Mouse (Mus musculus) MEL (cell line): ENCODE measurements around the gene Asb17. TPM values are rescaled to one million over a fixed set of nuclear protein-coding genes. Genes with fewer than 3 reads are reported as not detected.

ENCODE experiments used
- DNase-seq: peaks from one replicate; pipeline ENCODE4 v3.0.0; 2011; ENCODE audit warnings: low read depth, low spot score
- H3K27ac ChIP-seq: 2 replicates; pipeline ENCODE4 v1.5.1; 2012; ENCODE audit warnings: low read depth, mild to moderate bottlenecking, control low read depth, low read length, moderate library complexity; ENCODE audit not compliant: control insufficient read depth
- H3K27me3 ChIP-seq, 2 experiments: fragments of 150-350 bp in 1 of 2; sonication (generic) in 1 of 2; 2 replicates each; pipeline ENCODE4 v1.6.1; 2012; ENCODE audit warnings: low read length in 2 of 2, mild to moderate bottlenecking in 2 of 2, improper control_type of control experiment in 1 of 2, moderate library complexity in 1 of 2; ENCODE audit not compliant: insufficient read depth in 2 of 2, control insufficient read depth in 1 of 2
- H3K36me3 ChIP-seq, 2 experiments: 2 replicates each; pipeline ENCODE4 v1.6.1; 2012 to 2014; ENCODE audit warnings: low read length in 2 of 2, improper control_type of control experiment in 1 of 2, inconsistent platforms in 1 of 2, mild to moderate bottlenecking in 1 of 2; ENCODE audit not compliant: insufficient read depth in 2 of 2, control insufficient read depth in 1 of 2
- H3K4me1 ChIP-seq, 2 experiments: fragments of 150-350 bp in 1 of 2; sonication (generic) in 1 of 2; 2 replicates each; pipeline ENCODE4 v1.6.1; 2012; ENCODE audit warnings: low read length in 2 of 2, improper control_type of control experiment in 1 of 2, mild to moderate bottlenecking in 1 of 2; ENCODE audit not compliant: insufficient read depth in 2 of 2, control insufficient read depth in 1 of 2
- H3K4me3 ChIP-seq, 2 experiments: fragments of 150-350 bp in 1 of 2; sonication (generic) in 1 of 2; 2 replicates each; pipeline ENCODE4 v1.5.1; 2012; ENCODE audit warnings: low read depth in 2 of 2, low read length in 2 of 2, mild to moderate bottlenecking in 2 of 2, moderate library complexity in 2 of 2, control low read depth in 1 of 2, improper control_type of control experiment in 1 of 2; ENCODE audit not compliant: control insufficient read depth in 1 of 2, insufficient read depth in 1 of 2
- H3K79me2 ChIP-seq: 2 replicates; pipeline ENCODE4 v1.6.1; 2012; ENCODE audit warnings: mild to moderate bottlenecking, low read length, moderate library complexity; ENCODE audit not compliant: control insufficient read depth, poor library complexity, insufficient read depth
- H3K9ac ChIP-seq: 2 replicates; pipeline ENCODE4 v1.6.1; 2012; ENCODE audit warnings: low read depth, mild to moderate bottlenecking, control low read depth, low read length, moderate library complexity; ENCODE audit not compliant: control insufficient read depth, poor library complexity, severe bottlenecking
- H3K9me3 ChIP-seq: fragments of 150-350 bp; sonication (generic); replicated peaks from 2 replicates; pipeline ENCODE4 v1.6.1; 2012; ENCODE audit warnings: mild to moderate bottlenecking, low read length, improper control_type of control experiment, moderate library complexity; ENCODE audit not compliant: insufficient read depth
- BHLHE40 ChIP-seq: IDR thresholded peaks from 2 replicates; pipeline ENCODE4 v1.6.1; 2012; ENCODE audit warnings: low read depth, mild to moderate bottlenecking, inconsistent platforms, low read length, improper control_type of control experiment, borderline replicate concordance
- CHD1 ChIP-seq: IDR thresholded peaks from 2 replicates; pipeline ENCODE4 v1.6.1; 2012; ENCODE audit warnings: low read depth, mild to moderate bottlenecking, inconsistent platforms, low read length, improper control_type of control experiment
- CHD2 ChIP-seq: IDR thresholded peaks from 2 replicates; pipeline ENCODE4 v1.6.1; 2011; ENCODE audit warnings: low read length, improper control_type of control experiment
- E2F4 ChIP-seq: IDR thresholded peaks from 2 replicates; pipeline ENCODE4 v1.6.1; 2011; ENCODE audit warnings: low read depth, low read length, improper control_type of control experiment, borderline replicate concordance
- ELF1 ChIP-seq: IDR thresholded peaks from 2 replicates; pipeline ENCODE4 v1.6.1; 2014; ENCODE audit warnings: low read depth, mild to moderate bottlenecking, inconsistent platforms, low read length, improper control_type of control experiment, moderate library complexity
- EP300 ChIP-seq, 2 experiments: IDR thresholded peaks; 2 replicates each; pipeline ENCODE4 v1.6.1; 2011; ENCODE audit warnings: improper control_type of control experiment in 2 of 2, low read length in 2 of 2, low read depth in 1 of 2, mild to moderate bottlenecking in 1 of 2
- ETS1 ChIP-seq: IDR thresholded peaks from 2 replicates; pipeline ENCODE4 v1.6.1; 2012; ENCODE audit warnings: low read depth, mild to moderate bottlenecking, inconsistent platforms, low read length, improper control_type of control experiment, moderate library complexity
- GABPA ChIP-seq: IDR thresholded peaks from 2 replicates; pipeline ENCODE4 v1.6.1; 2012; ENCODE audit warnings: low read depth, mild to moderate bottlenecking, inconsistent platforms, low read length, improper control_type of control experiment, moderate library complexity
- GATA1 ChIP-seq: IDR thresholded peaks from 2 replicates; pipeline ENCODE4 v1.6.1; 2011; ENCODE audit warnings: low read depth, low read length, improper control_type of control experiment
- HCFC1 ChIP-seq: IDR thresholded peaks from 2 replicates; pipeline ENCODE4 v1.6.1; 2012; ENCODE audit warnings: low read depth, mild to moderate bottlenecking, inconsistent platforms, low read length, improper control_type of control experiment, moderate library complexity
- JUND ChIP-seq: IDR thresholded peaks from 2 replicates; pipeline ENCODE4 v1.6.1; 2011; ENCODE audit warnings: low read depth, mild to moderate bottlenecking, improper control_type of control experiment, low read length
- KAT2A ChIP-seq: conservative IDR thresholded peaks from 2 replicates; pipeline ENCODE4 v1.6.1; 2012; ENCODE audit warnings: low read depth, low read length, improper control_type of control experiment, inconsistent platforms
- MAX ChIP-seq: IDR thresholded peaks from 2 replicates; pipeline ENCODE4 v1.6.1; 2011; ENCODE audit warnings: low read length, improper control_type of control experiment
- MEF2A ChIP-seq: IDR thresholded peaks from 2 replicates; pipeline ENCODE4 v1.6.1; 2014; ENCODE audit warnings: low read depth, mild to moderate bottlenecking, inconsistent platforms, low read length, improper control_type of control experiment; ENCODE audit not compliant: poor library complexity, insufficient replicate concordance, severe bottlenecking; ENCODE audit errors: extremely low read depth
- MXI1 ChIP-seq: IDR thresholded peaks from 2 replicates; pipeline ENCODE4 v1.6.1; 2011; ENCODE audit warnings: mild to moderate bottlenecking, low read depth, low read length, improper control_type of control experiment
- MYC ChIP-seq: IDR thresholded peaks from 2 replicates; pipeline ENCODE4 v1.6.1; 2011; ENCODE audit warnings: low read depth, mild to moderate bottlenecking, low read length, improper control_type of control experiment, moderate library complexity
- NRF1 ChIP-seq: IDR thresholded peaks from 2 replicates; pipeline ENCODE4 v1.6.1; 2014; ENCODE audit warnings: low read depth, mild to moderate bottlenecking, inconsistent platforms, low read length, improper control_type of control experiment, moderate library complexity; ENCODE audit not compliant: poor library complexity, insufficient read depth, severe bottlenecking
- POLR2A ChIP-seq, 2 experiments: IDR thresholded peaks; 2 replicates each; pipeline ENCODE4 v1.6.1; 2011 to 2012; ENCODE audit warnings: low read length in 2 of 2, mild to moderate bottlenecking in 2 of 2, control low read depth in 1 of 2, improper control_type of control experiment in 1 of 2, low read depth in 1 of 2, moderate library complexity in 1 of 2; ENCODE audit not compliant: control insufficient read depth in 1 of 2, insufficient read depth in 1 of 2, poor library complexity in 1 of 2
- RAD21 ChIP-seq: IDR thresholded peaks from 2 replicates; pipeline ENCODE4 v1.6.1; 2011; ENCODE audit warnings: mild to moderate bottlenecking, low read depth, low read length, improper control_type of control experiment
- RCOR1 ChIP-seq: IDR thresholded peaks from 2 replicates; pipeline ENCODE4 v1.6.1; 2012; ENCODE audit warnings: low read depth, mild to moderate bottlenecking, inconsistent platforms, low read length, improper control_type of control experiment
- SIN3A ChIP-seq: IDR thresholded peaks from 2 replicates; pipeline ENCODE4 v1.6.1; 2012; ENCODE audit warnings: low read length, improper control_type of control experiment, inconsistent platforms
- TAL1 ChIP-seq: IDR thresholded peaks from 2 replicates; pipeline ENCODE4 v1.6.1; 2012; ENCODE audit warnings: mild to moderate bottlenecking, inconsistent platforms, low read length, moderate library complexity, mixed read lengths
- TBP ChIP-seq: IDR thresholded peaks from 2 replicates; pipeline ENCODE4 v1.8.0; 2011; ENCODE audit warnings: low read depth, low read length, improper control_type of control experiment
- TCF12 ChIP-seq: IDR thresholded peaks from 2 replicates; pipeline ENCODE4 v1.6.1; 2014; ENCODE audit warnings: low read depth, mild to moderate bottlenecking, inconsistent platforms, low read length, improper control_type of control experiment, moderate library complexity
- USF2 ChIP-seq, 2 experiments: IDR thresholded peaks; 2 replicates each; pipeline ENCODE4 v1.6.1; 2011 to 2012; ENCODE audit warnings: improper control_type of control experiment in 2 of 2, low read length in 2 of 2, borderline replicate concordance in 1 of 2, inconsistent platforms in 1 of 2, low read depth in 1 of 2, mild to moderate bottlenecking in 1 of 2; ENCODE audit not compliant: insufficient read depth in 1 of 2
- ZC3H11A ChIP-seq: IDR thresholded peaks from 2 replicates; pipeline ENCODE4 v1.6.1; 2012; ENCODE audit warnings: low read depth, mild to moderate bottlenecking, inconsistent platforms, low read length, improper control_type of control experiment
- ZMIZ1 ChIP-seq: IDR thresholded peaks from 2 replicates; pipeline ENCODE4 v1.6.1; 2012; ENCODE audit warnings: low read depth, mild to moderate bottlenecking, inconsistent platforms, low read length, improper control_type of control experiment, moderate library complexity
- ZNF384 ChIP-seq: IDR thresholded peaks from 2 replicates; pipeline ENCODE4 v1.6.1; 2012; ENCODE audit warnings: low read depth, mild to moderate bottlenecking, inconsistent platforms, low read length, improper control_type of control experiment
- polyA plus RNA-seq, 2 experiments: library from polyadenylated mRNA; stranded (reverse) in 1 of 2; unstranded in 1 of 2; fragments of >175 nt in 1 of 2; fragments of >200 nt in 1 of 2; gene quantifications; 2 replicates each; pipeline versions ENCODE4 v1.2.1 to v1.2.4; 2012; ENCODE audit warnings: low replicate concordance in 2 of 2, low read depth in 1 of 2; ENCODE audit not compliant: insufficient read length in 2 of 2, insufficient read depth in 1 of 2, missing spikeins in 1 of 2
- total RNA-seq: library from RNA; depleted of rRNA; stranded (reverse); fragments of 300-350 nt; gene quantifications from 2 replicates; pipeline ENCODE4 v1.2.3, GENCODE M21; 2012

Gene Asb17
- total and polyA plus RNA-seq, 3 experiments: 5.7 to 9.7 TPM; not detected in 1

GRCm38 (mm10) chr3:153807444-153808149, 36.4 kb upstream of the Asb17 start:
- Histone ChIP-seq H3K27ac (peak overlapping the region; percentile 99), H3K27me3 (no peaks in the 10 kb centered on the region), H3K4me3 (peak overlapping the region; percentile 23 to 25), H3K4me1 (peaks cover 33 to 48% of the 10 kb centered on the region in 2 experiments), H3K9ac (peak overlapping the region; percentile 62), H3K9me3 (no peaks in the 10 kb centered on the region), H3K79me2 (no peaks in the 10 kb centered on the region; the same call in 1 of the 2 replicates), H3K36me3 (peaks cover 0 to 49% of the 10 kb centered on the region in 2 experiments; a peak in 2 of 4 replicates)
- TF ChIP-seq TCF12 (peak; percentile 60; the same call in 1 of the 2 replicates), CHD1 (peak; percentile 62; the same call in 1 of the 2 replicates), MEF2A (no peak), CHD2 (no peak), RCOR1 (peak; percentile 58), JUND (no peak), ETS1 (peak; percentile 87), TBP (no peak; the same call in 1 of the 2 replicates), SIN3A (peak; percentile 50; the same call in 1 of the 2 replicates), NRF1 (no peak), E2F4 (0 out of 2 replicates have a peak, but pooled peaks have one; percentile 3), ELF1 (no peak), MYC (peak; percentile 68), EP300 (IDR thresholded peaks at IDR 0.05; ENCODE audit: low read depth in 1 of 2, low read length in 2 of 2) (peak; percentile 47 to 79), MAX (peak; percentile 61; the same call in 1 of the 2 replicates), TAL1 (no peak), POLR2A (IDR thresholded peaks at IDR 0.05; ENCODE audit: control insufficient read depth in 1 of 2, insufficient read depth in 1 of 2, low read depth in 1 of 2, low read length in 2 of 2, poor library complexity in 1 of 2) (peak in 1 of 2 experiments; percentile 59; a peak in 1 of 4 replicates), MXI1 (peak; percentile 61; the same call in 1 of the 2 replicates), ZMIZ1 (no peak), BHLHE40 (peak; percentile 50; the same call in 1 of the 2 replicates)
- peak; percentile 88 for DNase-seq

DNA sequence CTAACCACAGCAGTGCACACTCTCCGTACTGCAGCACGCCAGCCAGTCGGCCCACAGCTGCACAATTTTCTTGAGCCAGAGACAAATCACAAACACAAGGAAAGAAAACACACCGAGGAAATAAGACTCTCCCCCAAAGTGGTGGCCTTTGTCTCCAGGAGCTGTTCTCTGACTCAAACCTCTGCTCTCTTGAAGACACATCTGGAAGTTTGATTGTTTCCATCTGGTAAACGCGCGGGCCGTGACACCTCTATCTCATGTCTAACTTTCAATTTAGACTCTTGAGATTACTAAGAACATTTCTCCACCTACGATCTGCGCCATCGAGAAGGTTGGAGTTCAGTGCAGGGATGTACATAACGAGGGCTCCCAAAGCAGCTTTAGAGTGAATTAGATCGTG, 35.6 kb upstream of the Asb17 start:
- no peak for DNase-seq
- TF ChIP-seq MEF2A (no peak), JUND (no peak), USF2 (IDR thresholded peaks at IDR 0.05; ENCODE audit: borderline replicate concordance in 1 of 2, insufficient read depth in 1 of 2, low read depth in 1 of 2, low read length in 2 of 2) (no peak), CHD1 (no peak), ZC3H11A (no peak), GATA1 (no peak), MAX (no peak), KAT2A (no peak), TAL1 (no peak), RAD21 (no peak), CHD2 (no peak), HCFC1 (no peak), GABPA (no peak), E2F4 (no peak), ZNF384 (no peak), TCF12 (no peak), MYC (no peak)
- TF ChIP-seq, all 39 proteins: peak for 0
- H3K9ac ChIP-seq: peak overlapping the region; percentile 48
- H3K27ac ChIP-seq: peak overlapping the region; percentile 99
- no peaks in the 10 kb centered on the region; the same call in 1 of the 2 replicates for H3K79me2 ChIP-seq
- peaks cover 0 to 41% of the 10 kb centered on the region in 2 experiments; a peak in 2 of 4 replicates for H3K36me3 ChIP-seq
- H3K9me3 ChIP-seq: no peaks in the 10 kb centered on the region
- peaks cover 27 to 41% of the 10 kb centered on the region in 2 experiments for H3K4me1 ChIP-seq
- H3K27me3 ChIP-seq: no peaks in the 10 kb centered on the region
- no peak overlapping the region for H3K4me3 ChIP-seq
